Mouse (Mus musculus) midbrain, embryonic 12.5 days (tissue): Measurements from ENCODE around the gene Slc36a4. TPM values are rescaled to one million over a fixed set of nuclear protein-coding genes. Genes with fewer than 3 reads are reported as not detected.

Experiments used
- ATAC-seq: fragments of 200-750 bp; cut with Nextera tagmentation; 2 replicates; pipeline ENCODE4 v1.8.0; 2017; ENCODE audit warnings: low read depth, moderate TSS enrichment, moderate library complexity; ENCODE audit not compliant: low FRiP score
- H3K27ac ChIP-seq: fragments of 300-500 bp; sonication (generic); replicated peaks from 2 replicates; pipeline ENCODE4 v1.5.1; 2016; ENCODE audit warnings: mild to moderate bottlenecking
- H3K27me3 ChIP-seq: fragments of 300-500 bp; sonication (generic); 2 replicates; pipeline ENCODE4 v1.6.1; 2016; ENCODE audit warnings: mild to moderate bottlenecking
- H3K36me3 ChIP-seq: fragments of 300-500 bp; sonication (generic); 2 replicates; pipeline ENCODE4 v1.6.1; 2016
- H3K4me1 ChIP-seq: fragments of 300-500 bp; sonication (generic); 2 replicates; pipeline ENCODE4 v1.6.1; 2016
- H3K4me2 ChIP-seq: fragments of 300-500 bp; sonication (generic); replicated peaks from 2 replicates; pipeline ENCODE4 v1.6.1; 2016; ENCODE audit warnings: mild to moderate bottlenecking, moderate library complexity
- H3K4me3 ChIP-seq: fragments of 300-500 bp; sonication (generic); 2 replicates; pipeline ENCODE4 v1.5.1; 2016; ENCODE audit warnings: mild to moderate bottlenecking
- H3K9ac ChIP-seq: fragments of 300-500 bp; sonication (generic); replicated peaks from 2 replicates; pipeline ENCODE4 v1.6.1; 2016; ENCODE audit warnings: mild to moderate bottlenecking, moderate library complexity
- H3K9me3 ChIP-seq: fragments of 300-500 bp; sonication (generic); 2 replicates; pipeline ENCODE4 v1.6.1; 2016; ENCODE audit warnings: mild to moderate bottlenecking
- WGBS: fragments of 180-500 bp; shearing (Covaris S2); methylation state at CpG from one replicate; pipeline ENCODE4 v1.1.7; 2016; 5-methylcytosine and 5-hydroxymethylcytosine counted together
- polyA plus RNA-seq: library from polyadenylated mRNA; unstranded; fragments of >200 nt; fragmentation: Nextera tagmentation; extraction: Ambion mirVana; gene quantifications from 2 replicates; pipeline ENCODE4 v1.2.1, GENCODE M21; 2016

The Slc36a4 gene
- 18.9 and 20.6 TPM in 2 replicates for polyA plus RNA-seq

GRCm38 (mm10) chr9:15709599-15710381 lies at the start of gene Slc36a4:
Gene Slc36a4, plus strand, starts transcription at chr9:15709738.
- H3K9me3 ChIP-seq: no peaks in the 10 kb centered on the region
- peaks cover 6% of the 10 kb centered on the region; the same call in 1 of the 2 replicates for H3K27me3 ChIP-seq
- H3K4me3 ChIP-seq: peak within 1 kb of the TSS; percentile 78
- peak; percentile 93 for ATAC-seq
- peak within 1 kb of the TSS; percentile 87 for H3K9ac ChIP-seq
- WGBS: 0% methylated on average over 55 of the region's 75 CpGs
- H3K27ac ChIP-seq: peak within 1 kb of the TSS; percentile 77
- H3K36me3 ChIP-seq: no peaks in the 10 kb centered on the region
- peaks cover 19% of the 10 kb centered on the region for H3K4me1 ChIP-seq
- peak within 1 kb of the TSS; percentile 79 for H3K4me2 ChIP-seq

- WGBS: 88% methylated on average over 7 of the region's 7 CpGs
- Histone ChIP-seq H3K9me3 (no peaks in the 10 kb centered on the region), H3K4me1 (no peaks in the 10 kb centered on the region), H3K4me2 (no peak overlapping the region), H3K36me3 (no peaks in the 10 kb centered on the region), H3K27me3 (no peaks in the 10 kb centered on the region), H3K4me3 (no peak overlapping the region), H3K27ac (no peak overlapping the region), H3K9ac (no peak overlapping the region)
- ATAC-seq: no peak
These were observed 44.9 kb upstream of the Slc36a4 start for GRCm38 (mm10) chr9:15664606-15665005.

GRCm38 (mm10) chr9:15669452-15669851 lies 40.1 kb upstream of the Slc36a4 start:
- H3K9me3 ChIP-seq: no peaks in the 10 kb centered on the region
- no peak overlapping the region for H3K4me3 ChIP-seq
- no peak overlapping the region for H3K4me2 ChIP-seq
- H3K36me3 ChIP-seq: no peaks in the 10 kb centered on the region
- no peaks in the 10 kb centered on the region for H3K4me1 ChIP-seq
- no peaks in the 10 kb centered on the region for H3K27me3 ChIP-seq
- H3K9ac ChIP-seq: no peak overlapping the region
- H3K27ac ChIP-seq: no peak overlapping the region
- no peak for ATAC-seq
- WGBS: 77% methylated on average over 3 of the region's 3 CpGs

- WGBS: 45% methylated on average over 5 of the region's 5 CpGs
These were observed 39.5 kb upstream of the Slc36a4 start for GRCm38 (mm10) chr9:15670002-15670527.

GRCm38 (mm10) chr9:15672251-15672650 lies 37.3 kb upstream of the Slc36a4 start:
- Histone ChIP-seq H3K4me1 (no peaks in the 10 kb centered on the region), H3K4me2 (no peak overlapping the region), H3K36me3 (no peaks in the 10 kb centered on the region), H3K9me3 (no peaks in the 10 kb centered on the region), H3K9ac (no peak overlapping the region), H3K27me3 (no peaks in the 10 kb centered on the region), H3K27ac (no peak overlapping the region), H3K4me3 (no peak overlapping the region)
- ATAC-seq: no peak
- 44% methylated on average over 1 of the region's 1 CpGs for WGBS

More at GRCm38 (mm10) chr9:15670002-15670527, 39.5 kb upstream of the Slc36a4 start:
- Histone ChIP-seq H3K4me3 (no peak overlapping the region), H3K4me2 (no peak overlapping the region), H3K9me3 (no peaks in the 10 kb centered on the region), H3K36me3 (no peaks in the 10 kb centered on the region), H3K4me1 (no peaks in the 10 kb centered on the region), H3K27me3 (no peaks in the 10 kb centered on the region), H3K9ac (no peak overlapping the region), H3K27ac (no peak overlapping the region)
- no peak for ATAC-seq

GRCm38 (mm10) chr9:15681855-15682466 lies 27.6 kb upstream of the Slc36a4 start:
- peak; percentile 88 for ATAC-seq
- Histone ChIP-seq H3K4me2 (no peak overlapping the region), H3K36me3 (no peaks in the 10 kb centered on the region), H3K4me1 (no peaks in the 10 kb centered on the region), H3K27me3 (no peaks in the 10 kb centered on the region), H3K9ac (no peak overlapping the region), H3K4me3 (no peak overlapping the region), H3K27ac (no peak overlapping the region), H3K9me3 (no peaks in the 10 kb centered on the region)
- WGBS: 49% methylated on average over 2 of the region's 2 CpGs

- Histone ChIP-seq H3K27ac (no peak overlapping the region), H3K4me3 (no peak overlapping the region), H3K4me2 (no peak overlapping the region), H3K9ac (no peak overlapping the region), H3K27me3 (no peaks in the 10 kb centered on the region), H3K36me3 (no peaks in the 10 kb centered on the region), H3K9me3 (no peaks in the 10 kb centered on the region), H3K4me1 (no peaks in the 10 kb centered on the region)
- WGBS: 14% methylated on average over 4 of the region's 4 CpGs
- ATAC-seq: peak; percentile 78
These were observed 24.3 kb upstream of the Slc36a4 start for GRCm38 (mm10) chr9:15685215-15685614.

DNA sequence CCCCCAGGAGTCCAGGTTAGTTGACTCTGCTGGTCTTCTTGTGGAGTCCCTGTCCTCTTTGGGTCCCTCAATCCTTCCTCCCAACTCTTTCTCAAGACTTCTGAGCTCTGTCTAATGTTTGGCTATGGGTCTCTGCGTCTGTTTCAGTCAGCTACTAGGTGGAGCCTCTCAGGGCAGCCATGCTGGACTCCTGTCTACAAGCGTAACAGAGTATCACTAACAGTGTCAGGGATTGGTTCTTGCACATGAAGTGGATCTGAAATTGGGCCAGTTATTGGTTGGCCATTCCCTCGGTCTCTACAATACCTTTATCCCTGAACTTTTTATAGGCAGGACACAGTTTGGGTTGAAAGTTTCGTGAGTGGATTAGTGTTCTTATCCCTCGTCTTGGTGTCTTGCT lies 22.2 kb upstream of the Slc36a4 start:
- Histone ChIP-seq H3K9me3 (no peaks in the 10 kb centered on the region), H3K36me3 (no peaks in the 10 kb centered on the region), H3K4me3 (no peak overlapping the region), H3K4me2 (no peak overlapping the region), H3K9ac (no peak overlapping the region), H3K27ac (no peak overlapping the region), H3K4me1 (no peaks in the 10 kb centered on the region), H3K27me3 (no peaks in the 10 kb centered on the region)
- 91% methylated on average over 5 of the region's 5 CpGs for WGBS
- ATAC-seq: no peak

DNA sequence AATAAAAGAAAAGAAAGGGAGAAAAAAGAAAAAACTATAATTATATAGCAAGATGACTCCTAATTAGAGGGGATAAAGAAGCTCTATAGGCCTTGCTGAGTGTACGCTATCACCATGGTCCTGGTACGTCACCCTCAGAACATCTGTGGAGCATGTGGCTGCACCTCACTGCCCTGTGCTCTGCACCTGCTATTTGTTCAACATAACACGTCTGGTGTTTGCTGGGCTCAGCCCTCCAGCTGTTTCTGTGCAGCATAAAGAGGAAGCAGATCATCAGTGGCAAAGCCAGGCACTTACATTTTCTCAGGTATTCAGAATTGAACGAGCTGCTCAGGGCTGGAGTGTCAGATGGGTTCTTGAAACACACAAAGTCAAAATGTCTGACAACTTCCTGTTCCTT lies 15.7 kb upstream of the Slc36a4 start:
- no peaks in the 10 kb centered on the region for H3K4me1 ChIP-seq
- no peak for ATAC-seq
- no peak overlapping the region for H3K9ac ChIP-seq
- H3K27ac ChIP-seq: no peak overlapping the region
- no peak overlapping the region for H3K4me3 ChIP-seq
- H3K27me3 ChIP-seq: no peaks in the 10 kb centered on the region
- no peaks in the 10 kb centered on the region for H3K9me3 ChIP-seq
- no peak overlapping the region for H3K4me2 ChIP-seq
- no peaks in the 10 kb centered on the region for H3K36me3 ChIP-seq
- WGBS: 83% methylated on average over 4 of the region's 4 CpGs

- H3K27me3 ChIP-seq: no peaks in the 10 kb centered on the region
- 40% methylated on average over 5 of the region's 5 CpGs for WGBS
These were observed 14.5 kb upstream of the Slc36a4 start for GRCm38 (mm10) chr9:15694989-15695388.

GRCm38 (mm10) chr9:15705706-15706105 lies 3.8 kb upstream of the Slc36a4 start:
- no peak overlapping the region for H3K4me2 ChIP-seq
- no peak overlapping the region for H3K9ac ChIP-seq
- peaks cover 10% of the 10 kb centered on the region for H3K4me1 ChIP-seq
- H3K27ac ChIP-seq: no peak overlapping the region
- WGBS: 80% methylated on average over 10 of the region's 10 CpGs
- no peaks in the 10 kb centered on the region for H3K9me3 ChIP-seq
- H3K4me3 ChIP-seq: no peak overlapping the region
- no peaks in the 10 kb centered on the region for H3K36me3 ChIP-seq
- ATAC-seq: no peak
- peaks cover 6% of the 10 kb centered on the region; the same call in 1 of the 2 replicates for H3K27me3 ChIP-seq

More at GRCm38 (mm10) chr9:15694989-15695388, 14.5 kb upstream of the Slc36a4 start:
- Histone ChIP-seq H3K9ac (no peak overlapping the region), H3K27ac (no peak overlapping the region), H3K4me1 (no peaks in the 10 kb centered on the region), H3K4me3 (no peak overlapping the region), H3K36me3 (no peaks in the 10 kb centered on the region), H3K4me2 (no peak overlapping the region), H3K9me3 (no peaks in the 10 kb centered on the region)
- ATAC-seq: no peak

DNA sequence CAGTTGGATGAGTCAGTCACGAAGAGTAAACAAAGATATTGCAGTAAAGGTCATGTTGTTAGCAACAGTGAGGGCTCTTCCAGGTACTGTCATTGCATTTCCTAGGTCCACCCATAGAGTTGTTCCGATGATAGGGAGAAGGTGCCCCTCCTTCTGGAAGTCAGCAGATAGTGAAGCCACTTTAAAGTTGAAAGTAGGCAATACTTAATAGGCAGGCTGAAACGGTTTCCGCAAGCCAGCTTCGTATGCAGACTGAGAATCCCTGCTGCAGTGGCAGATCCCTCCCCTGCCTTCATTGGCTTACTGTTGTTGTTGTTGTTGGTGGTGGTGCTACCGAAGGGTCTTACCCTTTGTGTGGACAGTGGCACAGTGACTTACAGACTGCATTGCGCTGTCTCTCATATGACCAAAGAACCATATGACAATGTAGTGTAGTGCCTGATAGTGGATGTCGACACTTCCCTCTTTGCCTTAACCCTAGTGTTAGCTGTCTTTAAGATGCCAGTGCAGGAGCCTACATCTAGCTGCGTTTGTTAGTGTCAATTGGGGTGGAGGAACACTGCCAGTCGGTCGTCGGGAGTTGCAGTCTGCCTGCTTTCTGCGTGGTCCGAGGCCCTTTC lies 449 bp upstream of the Slc36a4 start:
- Histone ChIP-seq H3K4me3 (peak overlapping the region; percentile 78), H3K4me2 (peak overlapping the region; percentile 79), H3K4me1 (peaks cover 19% of the 10 kb centered on the region), H3K9me3 (no peaks in the 10 kb centered on the region), H3K27ac (peak overlapping the region; percentile 77), H3K9ac (peak overlapping the region; percentile 87), H3K36me3 (no peaks in the 10 kb centered on the region), H3K27me3 (peaks cover 6% of the 10 kb centered on the region; the same call in 1 of the 2 replicates)
- ATAC-seq: peak; percentile 52
- 17% methylated on average over 14 of the region's 14 CpGs for WGBS
